Mouse (Mus musculus) kidney, postnatal 10 days (tissue): ENCODE data around the gene Gm44596.
"Not testable (repeated sequence)": the region's sequence is repeated elsewhere in the genome, so short reads cannot be mapped to it uniquely, and the experiment has no call there.

Experiments used
- DNase-seq: peaks from one replicate; pipeline ENCODE4 v3.0.0; 2021; ENCODE audit warnings: mixed read lengths

Gm44596 gene

DNA sequence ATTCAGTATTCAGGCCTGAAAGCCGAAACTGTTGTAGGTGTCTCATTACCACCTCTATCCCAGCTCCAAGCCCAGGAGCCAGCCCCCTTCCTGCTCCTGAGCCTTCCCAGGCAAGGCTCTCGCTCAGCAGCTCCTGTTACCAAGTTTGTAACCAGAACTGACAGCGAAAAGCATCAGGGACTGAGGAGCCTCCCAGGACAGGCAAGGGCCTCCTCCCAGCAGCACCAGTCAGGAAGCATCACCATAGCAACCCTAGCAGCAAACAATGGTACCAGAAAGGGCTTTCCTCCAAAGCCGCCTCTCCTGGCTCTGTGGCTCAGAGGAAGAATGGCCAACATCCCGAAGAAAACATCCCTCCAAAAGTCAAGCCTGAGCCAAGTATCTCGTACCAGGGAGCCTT, at the start of gene Gm44596, which contains the start of gene Tex52:
Gene Gm44596 (plus strand): TSS at position 312 of the 400 bp plus-strand sequence.
Gene Tex52 (plus strand): TSS at position 265 of the 400 bp plus-strand sequence.
- DNase-seq, result peak; percentile 42

DNA sequence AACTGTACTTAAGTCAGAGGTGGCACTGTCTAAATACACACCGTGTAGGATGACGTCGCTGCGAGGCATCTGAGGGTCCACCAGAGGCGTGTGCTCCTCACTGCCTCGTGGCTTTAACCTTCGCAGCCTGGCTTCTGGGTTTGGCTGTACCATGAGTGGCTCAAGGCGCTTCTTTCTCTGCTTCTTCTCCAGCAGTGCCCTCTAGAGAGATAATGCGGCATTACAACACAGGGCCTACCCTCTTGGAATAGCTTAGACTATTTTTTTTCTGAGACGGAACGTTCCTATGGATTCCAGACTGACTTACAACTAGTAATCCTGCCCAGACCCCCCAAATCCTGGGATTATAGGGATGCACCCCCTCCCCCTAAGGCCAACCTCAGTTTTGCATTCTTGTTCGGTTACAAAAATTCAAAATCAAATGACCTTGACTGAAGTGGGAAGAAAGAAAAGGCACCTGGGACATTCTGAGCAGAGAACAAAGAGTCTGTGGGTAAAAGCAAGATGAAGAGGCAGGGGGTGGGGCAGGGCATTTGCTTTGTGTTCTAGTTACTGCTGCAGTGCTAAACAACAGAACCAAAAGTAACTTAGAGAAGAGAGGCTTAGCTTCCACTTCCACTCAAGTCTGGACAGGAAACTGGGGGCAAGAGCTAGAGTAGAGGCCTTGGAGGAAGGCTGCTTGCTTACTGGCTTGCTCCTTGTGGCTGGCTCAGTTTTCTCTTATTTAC, 40.7 kb upstream of the Gm44596 start:
- DNase-seq, result peak; percentile 85

DNA sequence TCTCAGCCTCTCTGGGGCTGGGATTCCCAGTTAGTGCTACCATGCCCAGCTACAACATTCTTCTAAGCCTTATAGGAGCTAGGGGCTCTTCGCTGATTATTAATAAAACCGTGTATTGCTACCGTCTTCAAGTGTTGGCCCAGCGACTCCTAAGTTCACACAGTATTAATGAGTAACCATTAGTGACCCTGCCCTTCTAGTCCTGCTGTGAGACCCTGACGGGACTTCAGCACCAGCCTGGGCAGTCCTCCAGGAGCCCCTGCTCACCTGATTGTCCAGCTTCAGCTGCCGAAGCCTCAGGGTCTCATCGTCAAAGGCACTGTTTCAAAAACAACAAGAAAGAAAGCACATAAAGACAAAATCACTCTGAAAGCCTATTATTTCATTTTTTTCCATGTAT, 37.8 kb upstream of the Gm44596 start:
- DNase-seq, result peak; percentile 61

DNA sequence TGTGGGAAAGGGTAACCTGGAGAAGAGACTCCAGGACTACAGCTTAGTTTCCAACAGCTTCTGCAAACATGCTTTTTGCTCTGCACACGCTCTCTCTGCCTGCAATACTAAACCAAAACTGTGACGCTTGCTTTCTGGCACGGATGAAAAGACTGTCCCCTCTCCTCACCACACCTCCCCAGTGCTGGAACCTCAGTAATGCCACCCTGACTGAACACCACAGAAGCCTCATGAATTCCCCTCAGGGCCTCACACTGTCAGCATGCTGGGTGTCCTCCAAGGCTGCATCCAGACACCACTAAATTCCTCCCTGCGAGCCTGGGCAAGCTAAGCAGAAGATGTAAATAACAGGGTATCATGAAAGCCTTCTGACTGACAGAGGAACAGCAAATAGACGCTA, 36.4 kb upstream of the Gm44596 start:
- no peak for DNase-seq

DNA sequence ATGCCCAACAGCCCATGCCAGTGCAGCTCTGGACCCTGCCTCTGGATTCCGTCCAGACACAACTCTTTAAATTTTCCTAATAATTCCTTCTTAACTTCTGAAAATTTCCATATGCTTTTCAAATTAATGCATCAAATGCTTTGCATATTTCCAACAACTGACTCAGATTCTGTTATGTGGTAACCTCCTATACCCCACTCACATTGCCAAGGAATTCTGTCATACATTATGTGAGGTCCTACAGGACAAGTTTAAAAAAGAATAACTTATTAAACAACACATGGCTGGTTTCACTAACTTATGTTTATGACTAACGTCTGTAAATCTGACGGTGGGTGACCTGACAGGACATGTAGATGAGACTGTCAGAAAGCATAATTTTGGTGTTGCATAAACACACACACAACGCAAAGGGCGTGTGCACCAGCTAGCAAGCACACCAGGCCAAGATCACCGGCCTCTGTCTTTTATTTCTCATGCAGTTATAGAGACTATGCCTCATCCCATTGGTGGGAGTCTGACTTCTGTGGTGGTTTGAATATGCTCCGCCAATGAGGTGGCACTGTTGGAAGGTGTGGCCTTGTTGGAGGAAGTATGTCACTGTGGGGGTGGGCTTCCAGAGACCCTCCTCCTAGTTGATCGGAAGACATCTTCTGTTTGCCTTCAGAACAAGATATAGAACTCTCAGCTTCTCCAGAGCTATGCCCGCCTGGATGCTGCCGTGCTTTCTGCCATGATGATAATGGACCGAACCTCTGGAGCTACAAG, 33.2 kb upstream of the Gm44596 start:
- DNase-seq, result no peak

DNA sequence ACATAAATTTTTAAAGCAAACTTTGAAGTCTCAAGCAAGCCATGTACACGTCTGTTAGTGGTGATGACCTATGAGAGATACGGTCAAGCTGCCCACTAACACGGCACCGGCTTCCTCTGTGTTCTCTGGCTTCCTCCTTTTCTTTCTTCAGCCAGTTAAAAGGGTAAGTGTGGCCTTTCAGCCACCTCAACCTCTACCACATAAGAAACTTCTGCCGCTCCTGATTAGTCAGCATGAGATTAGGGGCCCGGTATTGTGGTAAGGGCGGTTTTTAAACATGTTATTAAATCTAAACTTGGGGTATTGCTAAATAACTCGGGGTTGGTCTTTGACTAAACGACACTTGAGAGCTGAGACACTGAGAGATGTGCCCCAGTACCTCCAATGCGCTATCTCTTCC, 29.7 kb upstream of the Gm44596 start:
- no peak for DNase-seq

DNA sequence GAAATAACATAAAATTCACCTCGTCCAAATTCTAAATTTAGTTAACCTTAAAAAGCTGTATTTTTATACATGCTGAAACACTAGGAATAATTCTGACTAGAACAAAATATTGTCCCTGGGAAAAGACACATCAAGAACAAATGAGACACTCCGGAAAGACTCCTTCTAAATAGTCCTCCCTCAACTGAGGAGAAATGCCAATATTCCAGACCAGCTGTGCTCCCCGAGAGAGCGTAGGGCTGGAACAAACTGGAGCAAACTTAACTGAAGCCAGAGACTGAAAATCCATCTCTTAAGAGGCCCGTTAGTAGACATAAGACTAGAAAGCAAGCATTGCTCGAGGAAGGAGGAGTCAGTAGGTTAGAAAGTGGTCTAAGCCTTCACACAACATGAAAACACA, 28.5 kb upstream of the Gm44596 start:
- no peak for DNase-seq

DNA sequence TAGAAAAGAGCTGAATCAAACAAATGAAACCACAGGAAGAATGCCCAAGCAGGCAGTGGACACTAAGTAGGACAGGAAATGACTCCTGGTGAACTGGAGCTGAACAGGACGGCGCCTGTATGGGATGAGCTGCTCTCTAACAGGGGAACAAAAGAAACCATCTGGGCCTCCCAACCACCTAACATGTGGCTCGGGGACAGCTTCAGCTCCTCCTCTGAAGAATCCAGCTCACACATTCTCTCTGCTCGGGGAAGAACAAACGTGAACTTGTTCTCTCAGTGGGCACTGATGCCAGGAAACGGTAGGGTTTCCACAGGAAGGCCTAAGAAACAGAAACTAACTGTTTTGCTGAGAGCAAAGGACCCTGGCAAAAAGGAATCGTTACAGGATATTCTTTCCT, 25.6 kb upstream of the Gm44596 start:
- no peak for DNase-seq

DNA sequence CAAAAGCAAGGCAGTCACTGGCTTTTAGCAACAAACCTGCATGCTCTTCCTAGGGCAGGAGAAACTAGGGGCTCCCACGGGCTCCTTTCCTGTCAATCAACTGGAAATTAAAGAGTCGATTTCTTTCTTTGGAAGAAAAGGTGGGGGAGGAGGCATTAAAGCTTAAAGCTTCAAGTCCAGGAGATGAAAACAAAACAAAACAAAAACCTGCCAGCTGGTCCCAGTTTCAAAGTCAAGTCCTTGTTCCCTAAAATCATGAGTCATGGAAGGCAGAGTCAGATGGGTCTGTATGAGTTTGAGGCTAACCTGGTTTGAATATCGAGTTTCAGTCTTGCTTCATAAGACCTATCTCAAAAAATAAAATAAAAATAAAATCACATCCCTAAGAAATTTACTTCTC, 21.2 kb upstream of the Gm44596 start:
- no peak for DNase-seq

DNA sequence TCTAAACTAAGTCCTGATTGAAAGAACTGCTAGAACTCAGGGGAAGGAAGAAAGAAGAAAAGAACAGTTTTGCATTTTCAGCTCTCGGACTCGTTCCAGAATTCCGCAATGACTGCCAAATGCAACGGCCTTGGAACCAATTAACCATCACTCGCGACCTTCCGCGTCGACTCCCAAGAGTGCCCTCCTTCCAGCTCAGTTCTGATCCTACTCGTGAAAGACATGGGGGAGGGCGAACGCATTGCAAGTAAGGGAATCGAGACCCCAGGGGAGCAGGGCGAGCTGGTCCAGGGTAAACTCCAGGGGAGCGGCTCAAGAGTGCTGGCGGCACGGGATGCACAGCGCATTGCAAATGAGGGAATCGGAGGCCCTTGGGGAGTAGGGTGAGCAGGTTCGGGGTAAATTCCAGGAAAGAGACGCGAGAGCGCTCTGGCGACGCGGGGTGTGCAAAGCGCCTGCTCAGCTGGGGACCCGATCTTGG, 20.1 kb upstream of the Gm44596 start:
- DNase-seq, result peak; percentile 66

DNA sequence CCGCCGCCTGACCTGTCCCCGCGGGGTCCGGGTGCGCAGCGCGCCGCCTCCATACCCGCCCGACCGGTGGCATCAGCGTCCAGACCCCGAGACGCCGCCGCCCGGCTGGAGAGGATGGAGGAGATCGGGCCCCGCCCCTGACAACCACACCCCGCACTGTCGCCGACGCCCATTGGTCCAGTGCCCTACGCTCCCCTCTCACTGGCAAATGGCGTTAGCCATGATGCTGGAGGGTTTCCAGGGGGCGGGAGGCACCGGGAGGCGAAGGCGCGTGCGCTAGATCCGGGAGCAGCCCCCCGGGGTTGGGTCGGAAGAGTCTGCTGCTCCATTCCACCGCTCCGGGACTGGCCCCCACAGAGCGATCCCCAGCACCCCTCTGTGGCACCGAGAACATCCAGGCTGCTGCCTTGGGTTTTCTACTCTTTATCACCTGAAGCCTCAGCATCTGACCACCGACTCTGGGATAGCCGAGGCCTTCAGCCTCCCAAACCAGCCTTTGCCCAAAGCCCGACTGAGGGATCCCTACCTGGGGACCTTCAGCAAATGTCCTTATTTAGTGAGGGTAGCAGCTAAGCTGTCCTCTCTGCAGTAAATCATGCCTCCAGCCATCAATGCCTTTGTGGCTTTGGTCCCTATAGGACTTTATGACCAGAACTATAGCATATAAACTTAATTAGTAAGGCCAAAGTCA, 19.4 kb upstream of the Gm44596 start, which contains the start of gene Tulp3:
Gene Tulp3 (minus strand): TSS at position 126 of the 691 bp plus-strand sequence.
- peak; percentile 98 for DNase-seq

DNA sequence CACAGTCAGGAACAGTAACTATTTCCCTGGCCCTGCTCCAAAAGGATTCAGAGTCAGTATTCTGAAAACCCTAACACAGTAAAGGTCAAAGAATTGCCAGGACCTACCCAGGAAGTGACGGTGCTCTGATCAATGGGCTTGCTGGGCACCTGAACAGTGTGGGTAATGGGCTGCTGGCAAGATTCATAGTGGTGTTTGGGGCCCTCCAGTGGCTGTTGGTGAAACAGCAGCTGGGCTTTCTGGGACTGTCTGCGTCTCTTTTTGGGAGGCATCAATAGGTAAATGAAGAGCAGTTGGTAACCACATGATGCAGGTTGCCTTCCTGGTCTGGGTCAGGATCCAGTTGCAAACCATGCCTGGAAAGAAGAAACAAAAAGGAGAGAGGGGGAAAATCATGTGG, 16.3 kb upstream of the Gm44596 start:
- peak; percentile 78 for DNase-seq

DNA sequence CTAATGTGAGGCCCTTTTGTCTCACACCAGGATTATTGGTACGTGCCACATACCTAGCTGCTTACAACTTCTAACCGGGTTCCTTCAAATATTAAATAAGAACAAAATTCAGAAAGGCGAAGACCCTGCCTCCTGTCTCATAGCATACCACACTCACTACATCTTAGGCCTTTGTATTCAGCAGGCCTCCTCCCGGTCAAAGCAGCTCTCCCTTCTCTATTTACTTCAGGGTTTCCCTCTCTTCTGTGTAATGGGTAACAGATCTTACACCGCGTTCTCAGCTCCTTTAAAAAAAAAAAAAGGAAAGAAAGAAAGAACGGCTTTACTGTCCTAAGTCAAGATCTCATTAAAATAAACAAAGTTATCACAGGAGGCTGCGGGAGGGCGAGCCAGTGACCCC, 13.4 kb upstream of the Gm44596 start:
- DNase-seq, result no peak

DNA sequence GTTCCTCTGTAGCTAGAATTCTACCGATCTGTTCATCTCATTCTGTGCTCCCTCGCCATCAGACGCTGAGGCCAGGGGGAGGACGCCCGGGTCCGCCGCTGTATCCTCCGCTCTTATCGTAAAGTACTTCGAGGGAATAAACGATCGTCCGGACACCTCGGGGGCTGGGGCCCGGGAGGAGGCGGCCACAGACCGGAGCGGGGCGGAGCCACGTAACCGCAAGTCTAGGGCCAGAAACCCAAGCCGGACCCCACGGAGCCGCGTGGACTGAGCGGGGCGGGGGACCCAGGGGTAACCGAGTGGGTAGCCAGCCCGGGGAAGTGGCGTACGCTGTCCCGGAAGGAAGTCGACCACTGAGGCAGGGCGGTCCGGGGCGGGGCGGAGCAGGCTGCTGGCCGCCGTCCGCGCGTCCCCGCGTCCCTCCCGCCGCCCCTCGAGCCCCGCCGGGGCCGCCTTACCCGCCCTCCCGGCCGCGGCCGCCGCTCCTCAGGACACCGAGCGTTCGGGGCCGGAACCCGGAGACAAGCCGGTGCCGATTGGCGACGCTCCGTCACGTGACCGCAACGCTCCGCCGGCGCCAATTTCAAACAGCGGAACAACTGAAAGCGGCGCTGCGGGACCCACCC, 12.8 kb upstream of the Gm44596 start, which contains the start of the genes Rhno1 and Foxm1:
Gene Rhno1 (minus strand): TSS at position 531 of the 626 bp plus-strand sequence.
Gene Foxm1 (plus strand): TSS at position 587 of the 626 bp plus-strand sequence.
- DNase-seq, result peak; percentile 93

DNA sequence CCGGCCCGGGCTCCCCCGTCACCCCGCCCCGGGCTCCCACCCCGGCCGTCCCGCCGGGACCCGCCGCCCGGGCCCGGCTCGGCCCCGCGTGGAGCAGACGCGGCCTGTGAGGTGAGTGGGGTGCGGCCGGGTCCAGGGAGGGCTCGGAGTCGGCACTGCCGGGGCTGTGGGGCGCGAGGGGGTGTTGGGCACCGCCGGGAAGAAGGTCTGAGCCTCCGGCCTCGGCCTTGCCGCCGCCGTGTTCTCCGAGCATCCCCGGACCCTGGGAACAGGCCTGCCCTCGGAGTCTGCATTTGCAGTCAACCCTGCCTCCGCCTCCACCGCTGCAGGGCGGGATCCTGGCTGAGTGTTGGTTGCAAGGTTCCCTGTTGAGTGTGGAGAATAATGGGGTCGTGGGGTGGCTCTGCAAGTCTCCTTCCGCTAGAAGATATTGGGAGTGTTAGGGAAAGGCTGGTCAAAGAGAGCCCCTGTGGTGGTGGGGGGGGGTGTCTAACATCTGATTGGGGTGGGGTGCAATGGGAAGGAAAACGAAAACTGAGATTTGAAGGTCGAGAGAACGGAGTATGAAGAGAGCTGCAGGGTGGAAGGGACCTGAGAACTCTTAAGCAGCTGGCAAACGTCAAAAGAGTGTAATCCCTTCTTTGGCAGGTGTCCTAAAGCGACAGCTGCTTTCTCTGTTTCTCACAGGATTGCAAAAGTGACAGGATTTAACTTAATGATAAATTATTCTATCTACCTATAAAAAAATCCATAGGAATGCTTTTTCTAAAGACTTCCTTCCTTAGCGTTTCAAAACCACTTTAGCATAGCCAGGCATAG, 12.1 kb upstream of the Gm44596 start:
- no peak for DNase-seq

DNA sequence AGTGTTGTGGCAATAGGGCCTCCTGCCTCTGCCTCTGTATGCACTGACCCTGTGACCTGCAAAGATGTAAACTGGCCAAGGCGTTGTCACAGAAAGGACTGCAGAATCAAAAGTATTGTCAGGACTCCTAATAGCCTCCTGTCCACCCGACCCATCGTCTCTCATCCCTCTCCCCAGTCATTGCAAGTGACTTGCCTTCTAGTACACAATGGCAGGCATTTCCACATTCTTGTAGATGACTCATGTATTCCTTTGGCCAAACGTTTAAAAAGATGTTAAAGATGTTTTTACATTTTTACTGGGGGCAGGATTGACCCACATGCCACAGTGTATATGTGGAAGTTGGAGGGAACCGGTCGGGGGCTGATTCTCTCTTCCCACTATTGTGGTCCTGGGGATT, 10.6 kb upstream of the Gm44596 start:
- DNase-seq, result no peak

DNA sequence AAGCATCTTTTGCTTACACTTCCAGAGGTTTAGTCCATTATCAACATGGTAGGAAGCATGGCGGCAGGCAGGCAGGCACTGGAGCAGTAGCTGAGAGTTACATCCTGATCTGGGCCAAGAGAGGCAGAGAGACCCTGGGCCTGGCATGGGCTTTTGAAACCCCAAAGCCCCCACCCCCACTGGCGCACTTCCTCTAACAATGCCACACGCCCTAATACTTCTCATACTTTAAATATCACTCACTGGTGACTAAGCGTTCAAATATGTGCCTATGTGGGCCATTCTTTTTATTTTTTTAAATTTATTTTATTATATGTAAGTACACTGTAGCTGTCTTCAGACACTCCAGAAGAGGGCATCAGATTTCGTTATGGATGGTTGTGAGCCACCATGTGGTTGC, 8.8 kb upstream of the Gm44596 start:
- DNase-seq, result no peak

DNA sequence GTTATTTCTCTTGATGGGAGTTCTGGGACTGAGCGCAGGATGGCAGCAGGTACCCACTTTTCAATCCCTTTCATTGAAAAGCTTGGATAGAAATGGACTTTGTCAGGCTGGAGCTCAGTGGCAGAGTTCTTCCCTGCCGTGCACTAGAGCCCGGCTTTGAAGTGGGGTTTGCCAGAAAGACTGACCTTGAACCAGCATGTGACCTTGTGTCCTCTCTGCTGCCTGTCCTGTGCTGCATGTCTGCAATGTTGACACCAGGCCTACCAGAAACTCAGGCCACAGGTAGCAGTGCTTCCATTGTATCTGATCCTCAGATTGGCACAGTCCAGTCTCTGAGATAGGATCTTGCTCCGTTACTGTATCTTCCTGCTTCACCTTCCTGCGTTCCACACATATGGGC, 5.3 kb upstream of the Gm44596 start:
- DNase-seq, result no peak

DNA sequence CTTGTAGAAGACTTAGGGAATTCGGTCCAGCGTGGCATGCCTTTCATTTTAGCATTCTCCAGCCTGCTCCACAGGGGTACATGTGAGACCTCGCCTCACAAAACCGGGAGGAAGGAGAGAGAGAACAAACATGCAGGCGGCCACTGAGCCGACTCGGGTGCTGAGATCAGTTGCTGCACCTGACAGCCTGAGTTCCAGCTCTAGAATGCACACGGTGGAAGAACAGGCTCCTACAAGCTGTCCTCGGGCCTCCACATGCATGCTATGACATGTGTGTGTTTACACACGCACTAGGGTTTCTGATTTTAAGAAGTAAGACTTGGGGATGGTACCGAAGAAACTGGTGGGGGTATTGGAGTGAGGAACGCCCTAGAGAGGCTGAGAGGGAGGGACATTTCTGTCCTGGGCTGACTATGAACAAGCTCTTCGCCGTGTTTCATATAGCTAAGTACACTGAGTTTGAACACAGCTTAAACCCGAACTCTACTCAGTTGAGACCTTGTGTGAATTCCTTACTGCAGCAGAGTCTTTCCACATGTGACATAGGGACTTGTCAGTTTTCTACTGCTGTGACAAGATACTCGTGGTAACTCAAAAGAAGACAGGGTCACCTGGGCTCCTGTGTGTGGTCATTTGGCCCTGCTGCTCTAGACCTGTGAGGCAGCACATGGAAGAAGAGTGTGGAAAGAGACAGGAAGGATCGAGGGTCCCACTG, 1.2 kb downstream of the Gm44596 start:
- DNase-seq, result no peak

DNA sequence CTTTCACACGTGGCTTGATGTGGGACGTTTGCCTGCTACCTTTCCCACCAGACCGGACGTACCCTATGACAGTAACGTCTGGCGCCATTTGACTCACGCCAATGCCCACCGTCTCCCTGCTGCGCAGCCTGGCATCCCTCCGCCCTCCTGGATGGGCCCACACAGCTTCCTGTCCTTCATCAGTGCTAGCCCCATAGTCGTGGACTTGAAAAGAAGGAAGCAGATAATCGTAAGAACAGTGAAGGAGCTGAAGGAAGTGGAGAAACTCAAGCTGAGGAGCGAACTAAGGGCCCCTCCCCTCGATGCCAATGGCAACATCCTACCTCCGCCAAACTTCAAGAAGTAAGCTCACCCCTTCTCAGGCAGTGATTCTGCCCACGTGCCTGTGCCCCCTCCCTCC, 4.3 kb downstream of the Gm44596 start:
- DNase-seq, result no peak

DNA sequence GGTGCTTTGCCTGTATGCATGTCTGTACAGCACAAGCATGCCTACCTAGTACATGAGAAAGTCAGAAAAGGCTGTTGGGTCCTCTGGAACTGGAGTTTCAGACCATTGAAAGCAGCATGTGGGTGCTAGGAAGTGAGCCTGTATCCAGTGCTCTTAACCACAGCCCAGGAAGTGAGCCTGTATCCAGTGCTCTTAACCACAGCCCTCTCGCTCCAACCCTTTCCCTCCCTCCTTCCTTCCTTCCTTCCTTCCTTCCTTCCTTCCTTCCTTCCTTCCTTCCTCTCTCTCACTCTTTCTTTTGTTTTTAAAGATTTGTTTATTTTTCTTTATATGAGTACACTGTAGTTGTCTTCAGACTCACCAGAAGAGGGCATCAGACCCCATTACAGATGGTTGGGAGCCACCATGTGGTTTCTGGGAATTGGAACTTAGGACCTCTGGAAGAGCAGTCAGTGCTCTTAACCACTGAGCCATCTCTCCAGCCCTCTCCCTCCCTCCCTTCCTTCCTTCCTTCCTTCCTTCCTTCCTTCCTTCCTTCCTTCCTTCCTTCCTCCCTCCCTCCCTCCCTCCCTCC, 5.4 kb downstream of the Gm44596 start:
- not testable (repeated sequence) for DNase-seq
